Mouse (Mus musculus): ENCODE results near the gene Dgki.

DNA sequence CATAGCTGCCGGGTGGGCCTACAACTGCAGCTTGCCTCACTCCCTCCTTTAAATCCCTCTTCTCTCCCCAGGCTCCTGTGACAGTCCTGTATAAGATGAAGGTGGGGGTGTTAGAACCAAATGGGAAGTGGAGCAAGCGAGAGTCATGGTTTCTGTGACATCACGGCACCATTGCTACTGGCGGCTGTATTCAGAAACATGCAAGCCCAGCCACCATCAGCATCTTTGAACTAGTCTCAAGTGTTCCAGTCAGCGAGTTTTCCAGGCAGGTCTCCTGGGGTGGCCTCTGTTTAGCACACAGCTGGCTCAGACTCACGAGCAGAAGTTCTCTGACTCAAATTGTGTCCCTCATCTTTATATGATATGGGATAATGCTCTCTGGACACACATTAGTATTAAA, 68.8 kb downstream of the Dgki start:
- TF ChIP-seq CTCF (IDR thresholded peaks at IDR 0.05; ENCODE audit: control insufficient read depth, insufficient read depth, insufficient read length): no peak
- no peak for TF ChIP-seq USF1 (IDR thresholded peaks at IDR 0.05; ENCODE audit: low read depth)
- TF ChIP-seq MAX (IDR thresholded peaks at IDR 0.05): no peak
- TF ChIP-seq CEBPB (IDR thresholded peaks at IDR 0.05; ENCODE audit: low read depth): no peak
- TF ChIP-seq MYOD1 (IDR thresholded peaks at IDR 0.05; ENCODE audit: control insufficient read depth, insufficient read length, low read depth): no peak
- TF ChIP-seq FOSL1 (IDR thresholded peaks at IDR 0.05; ENCODE audit: insufficient read depth, low read length, poor library complexity, severe bottlenecking): no peak
